Mouse (Mus musculus): Measurements from ENCODE around the gene Ppm1h. TPM values are rescaled to one million over a fixed set of nuclear protein-coding genes. Genes with fewer than 3 reads are reported as not detected.
"Not testable (repeated sequence)": the region's sequence is repeated elsewhere in the genome, so short reads cannot be mapped to it uniquely, and the experiment has no call there.

Gene Ppm1h
- total RNA-seq, 2 experiments from 2014 or later, result 6.7 to 7.8 TPM

DNA sequence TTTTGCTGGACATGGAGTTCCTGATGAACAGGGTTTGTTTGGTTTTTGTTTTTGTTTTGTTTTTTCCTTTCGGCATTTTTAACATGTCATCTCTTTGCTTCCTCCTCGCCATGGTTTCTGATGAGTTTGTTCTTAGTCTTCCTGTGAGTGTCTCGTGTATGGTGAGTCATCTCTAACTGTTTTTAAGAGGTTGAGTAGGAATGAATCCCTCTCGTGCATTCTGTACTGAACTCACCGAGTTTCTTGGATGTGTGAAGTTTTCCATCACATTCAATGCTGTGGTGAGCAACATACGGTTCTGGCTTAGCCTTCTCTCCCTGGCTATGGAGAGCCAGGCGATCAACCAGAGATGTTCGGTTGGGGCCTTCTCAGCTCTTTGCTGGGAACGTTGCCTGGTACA, 275.0 kb downstream of the Ppm1h start:
- intact Hi-C loops (cut with DNase I), result no loop called here
- no peak for DNase-seq

DNA sequence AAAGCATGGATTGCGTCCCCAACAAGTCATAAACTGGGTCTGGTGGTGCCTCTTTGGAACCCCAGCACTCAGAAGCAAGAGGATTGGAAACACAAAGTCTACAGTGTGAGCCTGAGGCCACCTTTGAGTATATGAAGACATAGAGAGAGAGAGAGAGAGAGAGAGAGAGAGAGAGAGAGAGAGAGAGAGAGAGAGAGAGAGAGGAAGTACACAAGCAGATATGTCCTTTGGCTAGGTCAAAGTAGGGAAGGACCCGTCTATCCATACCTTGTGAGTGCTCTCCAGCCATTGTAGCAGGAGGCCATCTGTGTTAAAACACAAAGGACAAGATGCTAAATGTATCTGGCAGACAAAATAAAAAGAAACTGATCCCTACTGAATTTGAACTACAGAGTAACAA, 279.4 kb downstream of the Ppm1h start:
- DNase-seq, result no peak
- intact Hi-C loops (cut with DNase I), result no loop called here

DNA sequence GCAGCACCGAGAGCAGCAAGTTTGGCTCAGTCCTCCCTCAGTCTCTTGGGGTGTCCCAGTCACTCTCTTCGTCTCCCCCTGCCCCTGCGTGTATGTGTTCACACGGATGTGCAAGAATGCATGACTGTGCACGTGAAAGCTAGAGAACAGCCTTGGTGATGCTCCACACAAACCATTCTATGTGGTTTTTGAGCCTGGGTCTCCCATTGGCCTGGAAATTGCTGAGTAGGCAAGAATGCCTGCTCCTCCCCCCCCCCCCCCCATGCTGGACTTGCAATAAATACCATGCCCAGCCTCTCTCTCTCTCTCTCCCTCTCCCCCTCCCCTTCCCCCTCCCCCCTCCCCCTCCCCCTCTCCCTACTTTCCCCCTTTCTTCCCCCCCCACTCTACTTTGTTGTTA, 280.1 kb downstream of the Ppm1h start:
- intact Hi-C loops (cut with DNase I), result no loop called here
- DNase-seq, result no peak

DNA sequence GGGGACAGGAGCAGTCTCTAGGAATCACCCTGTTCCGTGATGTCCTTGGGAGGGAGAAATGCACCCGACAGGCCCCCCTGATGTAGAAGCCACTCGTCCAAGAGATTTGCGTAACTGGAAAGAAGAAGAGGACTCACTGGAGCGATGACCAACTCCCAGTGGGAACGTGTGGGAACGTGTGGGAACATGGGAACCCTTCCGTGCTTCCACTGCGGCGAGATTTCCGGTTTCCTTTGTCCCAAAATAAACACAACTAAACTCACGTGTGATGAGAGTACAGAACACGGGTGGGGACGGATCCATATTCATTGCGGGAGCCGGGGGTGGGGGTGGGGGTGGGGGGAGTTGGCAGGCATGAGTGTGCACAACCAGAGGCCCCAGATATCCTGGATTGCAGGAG, 281.7 kb downstream of the Ppm1h start:
- peak; percentile 16 to 26 for DNase-seq
- intact Hi-C loops (cut with DNase I), result no loop called here

DNA sequence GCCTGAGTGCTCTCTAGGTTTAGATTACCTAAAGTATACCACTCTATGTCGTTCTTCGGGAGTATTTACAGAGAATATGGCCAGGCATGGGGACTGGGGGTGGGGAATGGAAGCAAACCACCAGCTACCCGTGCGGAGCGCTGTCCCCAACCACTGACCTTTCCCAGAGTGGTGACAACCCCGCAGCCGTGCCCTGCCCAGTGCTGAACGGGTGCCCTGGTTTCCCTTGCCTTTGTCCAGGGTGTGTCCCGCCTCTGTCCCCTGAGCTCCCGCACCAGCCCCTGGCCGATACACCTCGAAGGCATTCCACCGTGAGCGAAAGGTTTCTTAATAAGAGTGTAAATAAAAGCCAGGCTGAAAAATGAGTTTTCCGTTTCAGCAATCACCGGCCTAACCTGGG, 282.2 kb downstream of the Ppm1h start:
- DNase-seq, result no peak
- intact Hi-C loops (cut with DNase I), result no loop called here

DNA sequence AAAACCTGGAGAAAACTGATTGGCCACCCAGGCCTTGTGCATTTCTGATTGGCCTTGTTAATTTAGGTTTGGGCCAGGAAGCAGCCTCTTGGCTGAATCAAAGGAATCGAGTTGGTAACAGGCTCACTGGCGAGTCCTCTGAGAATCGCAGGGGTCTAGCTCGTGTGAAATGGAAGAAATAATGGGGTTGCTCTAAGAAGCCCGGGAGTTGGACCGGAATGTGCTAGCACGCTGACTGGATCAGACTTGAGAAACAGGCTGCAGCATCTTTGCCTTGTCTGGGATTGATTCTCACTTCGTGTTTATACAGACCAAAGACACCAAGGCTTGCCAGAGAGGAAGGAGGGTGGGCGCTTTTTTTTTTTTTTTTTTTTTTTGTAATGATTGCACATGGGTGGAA, 282.9 kb downstream of the Ppm1h start:
- no peak for DNase-seq
- intact Hi-C loops (cut with DNase I), result no loop called here

DNA sequence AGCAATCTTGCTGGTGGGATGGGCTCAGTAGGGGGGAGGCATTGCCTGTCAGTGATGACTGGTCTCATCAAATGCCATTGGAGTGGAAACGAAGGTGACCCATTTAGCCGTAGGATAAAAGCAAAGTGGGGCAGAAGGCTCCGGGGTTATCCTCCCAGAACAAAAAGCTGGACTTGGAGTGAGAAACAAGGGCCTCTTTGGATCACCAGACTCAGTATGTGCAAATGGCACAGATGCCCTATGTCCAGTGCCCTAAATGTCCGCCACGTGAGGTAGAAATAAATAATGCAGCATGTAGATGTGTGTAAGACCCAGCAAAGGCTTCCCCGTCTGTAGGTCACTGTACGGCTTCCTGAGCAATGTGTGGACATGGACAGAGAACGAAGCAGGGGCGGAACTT, 284.1 kb downstream of the Ppm1h start:
- intact Hi-C loops (cut with DNase I), result no loop called here
- DNase-seq, result no peak

DNA sequence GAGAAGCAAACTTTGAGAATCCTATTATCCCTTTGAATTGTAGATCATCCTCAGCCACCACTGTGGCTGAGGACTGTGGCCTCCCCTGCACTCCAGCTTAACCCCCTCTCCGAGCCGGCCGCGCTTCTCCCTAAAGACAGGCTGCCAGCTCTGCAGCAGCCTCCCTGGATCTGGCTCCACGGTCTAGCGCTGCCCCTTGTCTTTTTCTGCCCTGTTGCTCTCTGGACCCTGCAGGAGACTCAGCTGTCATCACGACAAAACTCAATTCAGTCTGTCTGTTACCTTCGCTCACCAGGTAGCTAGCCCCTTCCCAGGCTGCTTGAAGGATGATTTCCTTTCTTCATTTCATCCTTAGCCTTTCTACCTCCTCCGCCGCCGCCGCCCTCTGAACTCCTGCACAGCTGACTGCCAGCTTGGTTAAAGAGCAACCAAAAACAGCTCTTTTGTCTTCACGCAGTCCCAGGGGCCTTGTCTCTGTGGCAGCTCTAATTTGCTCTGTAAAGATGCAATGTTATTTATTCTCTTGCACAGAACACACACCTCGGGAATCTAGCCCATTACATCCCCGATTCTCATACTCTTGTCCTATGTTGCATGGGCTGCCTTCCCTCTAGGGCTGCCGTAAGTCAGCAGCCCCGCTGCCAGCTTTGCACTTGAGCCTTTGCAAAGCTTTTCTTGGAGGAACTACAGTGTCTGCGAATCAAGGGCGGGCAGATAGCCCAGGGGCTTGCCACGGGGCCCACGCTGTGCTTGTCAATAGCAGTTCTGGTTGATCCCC, 285.1 kb downstream of the Ppm1h start:
- no peak for DNase-seq
- intact Hi-C loops (cut with DNase I), result no loop called here

DNA sequence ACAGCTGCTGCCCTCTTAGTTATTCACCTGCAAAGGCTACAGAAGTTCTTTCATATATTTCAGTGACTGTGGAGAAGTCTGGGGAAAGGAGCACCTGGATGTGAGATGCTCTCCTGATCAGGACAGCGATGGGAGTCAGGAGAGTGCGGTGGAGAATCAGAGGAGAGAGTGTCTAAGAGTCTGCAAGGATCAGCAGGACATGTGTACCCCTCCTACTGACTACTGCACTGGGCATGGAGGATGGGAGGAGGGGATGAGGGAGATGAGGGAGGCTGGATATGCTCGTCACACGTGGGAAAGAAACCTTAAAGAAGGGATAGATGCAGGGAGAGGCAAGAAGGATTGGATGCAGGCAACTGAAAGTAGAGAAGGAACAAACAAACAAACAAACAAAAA, 285.7 kb downstream of the Ppm1h start:
- intact Hi-C loops (cut with DNase I), result no loop called here
- DNase-seq, result no peak

DNA sequence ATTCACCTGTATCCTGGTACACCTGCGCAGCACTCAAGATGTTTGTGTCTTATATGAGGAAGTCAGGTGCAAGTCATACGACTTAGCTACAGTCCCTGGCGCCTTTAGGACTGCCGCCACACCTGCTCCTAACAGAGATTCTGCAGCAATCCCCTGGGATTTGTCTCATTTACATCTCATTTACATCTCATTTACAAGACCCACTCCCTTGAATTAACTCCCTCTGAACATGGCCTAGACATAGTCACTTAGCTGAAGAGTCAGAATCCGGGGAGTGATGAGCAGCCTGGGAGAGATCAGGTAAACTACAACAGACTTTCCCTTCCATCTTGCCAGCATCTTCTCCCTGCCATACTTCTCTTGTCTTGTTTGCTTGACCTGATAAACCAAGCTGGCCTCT, 287.1 kb downstream of the Ppm1h start:
- not testable (repeated sequence) for DNase-seq
- intact Hi-C loops (cut with DNase I), result loop anchor here (2.0 kb wide), 1 partner anchor 19 kb away; no protein-coding TSS in a partner anchor

DNA sequence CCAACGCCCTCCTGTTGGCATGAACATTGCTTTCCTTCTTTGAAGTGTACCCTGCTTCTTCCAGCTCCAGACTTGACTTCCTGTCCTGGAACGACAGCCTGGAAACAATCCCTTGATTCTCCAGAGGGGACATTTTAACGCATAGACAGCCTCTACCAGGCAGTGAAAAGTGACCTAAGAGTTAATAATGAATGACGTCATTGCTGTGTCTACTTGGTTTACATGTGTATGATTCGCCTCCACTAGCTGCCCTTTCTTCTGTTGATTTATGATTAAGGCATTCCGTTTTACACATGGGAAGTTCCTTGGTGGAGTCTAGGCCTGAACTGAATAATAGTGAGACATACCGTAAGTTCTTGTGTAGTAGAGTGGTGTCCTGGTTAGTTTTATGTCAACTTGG, 287.9 kb downstream of the Ppm1h start:
- DNase-seq, result no peak
- intact Hi-C loops (cut with DNase I), result loop anchor here (2.0 kb wide), 1 partner anchor 18 kb away; no protein-coding TSS in a partner anchor

DNA sequence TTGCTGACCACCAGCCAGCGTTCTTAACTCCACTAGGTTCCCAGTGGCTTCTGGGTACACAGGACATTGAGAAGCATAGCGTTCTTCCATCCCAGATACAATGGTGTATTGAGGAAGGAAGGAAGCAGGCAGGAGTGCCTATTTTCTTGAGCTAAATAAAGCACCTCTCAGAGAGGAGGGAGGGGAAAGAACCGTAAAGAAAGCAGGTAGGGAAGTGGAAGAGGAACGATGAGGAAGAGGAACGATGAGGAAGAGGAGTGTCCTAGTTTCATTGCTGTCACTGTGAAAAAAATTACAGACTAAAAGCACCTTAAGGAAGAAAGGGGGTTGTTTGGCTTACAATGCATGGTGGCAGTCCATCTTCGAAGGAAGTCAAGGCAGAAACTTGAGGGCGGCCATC, 291.6 kb downstream of the Ppm1h start:
- DNase-seq, result no peak
- intact Hi-C loops (cut with DNase I), result no loop called here

DNA sequence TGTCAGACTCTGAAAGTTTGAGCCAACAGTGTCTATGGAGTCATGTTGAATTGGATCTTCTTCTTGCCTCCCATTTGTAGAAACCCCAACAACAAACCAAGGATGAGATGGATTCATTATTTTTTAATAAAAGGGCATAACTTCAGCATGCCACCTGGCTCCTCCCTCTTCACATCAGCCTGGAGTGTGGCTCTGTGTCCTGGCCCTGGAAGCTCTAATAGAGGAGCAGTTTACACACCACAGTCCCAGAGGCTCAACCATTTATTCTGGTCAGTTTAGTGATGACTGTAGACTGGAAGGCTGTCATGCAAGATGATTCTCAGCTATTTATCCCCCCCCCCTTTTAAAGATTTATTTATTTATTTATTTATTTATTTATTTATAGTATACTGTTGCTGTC, 294.7 kb downstream of the Ppm1h start:
- no peak for DNase-seq
- intact Hi-C loops (cut with DNase I), result no loop called here

DNA sequence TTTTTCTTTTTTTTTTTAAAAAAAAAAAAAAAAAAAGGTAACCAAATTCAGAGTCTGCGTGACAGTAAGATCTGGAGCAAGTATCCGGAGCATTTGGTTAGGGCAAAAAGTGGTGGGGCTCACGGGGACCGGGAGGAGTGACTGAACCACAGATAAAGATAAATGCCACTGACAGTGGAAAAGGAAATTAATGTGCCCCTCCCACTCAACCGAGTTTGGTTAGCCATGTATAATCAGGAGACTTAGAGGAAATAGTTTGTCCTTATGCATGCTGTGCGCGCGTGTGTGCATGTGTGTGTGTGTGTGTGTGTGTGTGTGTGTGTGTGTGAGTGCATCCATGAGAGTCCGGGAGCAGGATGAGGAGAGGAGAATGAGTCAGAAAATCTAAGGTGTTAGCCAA, 297.5 kb downstream of the Ppm1h start:
- intact Hi-C loops (cut with DNase I), result no loop called here
- DNase-seq, result no peak

DNA sequence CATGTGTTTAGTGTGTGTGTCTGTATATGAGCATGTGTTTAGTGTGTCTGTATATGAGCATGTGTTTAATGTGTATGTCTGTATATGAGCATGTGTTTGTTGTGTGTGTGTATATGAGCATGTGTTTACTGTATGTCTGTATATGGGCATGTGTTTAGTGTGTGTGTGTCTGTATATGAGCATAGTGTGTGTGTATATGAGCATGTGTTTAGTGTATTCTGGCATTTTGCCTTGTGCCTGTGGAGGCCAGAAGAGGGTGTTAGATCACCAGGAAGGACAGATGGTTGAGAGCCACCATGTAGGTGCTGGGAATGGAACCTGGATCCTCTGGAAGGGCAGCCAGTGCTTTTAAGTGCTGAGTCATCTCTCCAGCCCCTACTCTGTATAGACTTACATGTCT, 300.8 kb downstream of the Ppm1h start:
- intact Hi-C loops (cut with DNase I), result no loop called here
- DNase-seq, result no peak

DNA sequence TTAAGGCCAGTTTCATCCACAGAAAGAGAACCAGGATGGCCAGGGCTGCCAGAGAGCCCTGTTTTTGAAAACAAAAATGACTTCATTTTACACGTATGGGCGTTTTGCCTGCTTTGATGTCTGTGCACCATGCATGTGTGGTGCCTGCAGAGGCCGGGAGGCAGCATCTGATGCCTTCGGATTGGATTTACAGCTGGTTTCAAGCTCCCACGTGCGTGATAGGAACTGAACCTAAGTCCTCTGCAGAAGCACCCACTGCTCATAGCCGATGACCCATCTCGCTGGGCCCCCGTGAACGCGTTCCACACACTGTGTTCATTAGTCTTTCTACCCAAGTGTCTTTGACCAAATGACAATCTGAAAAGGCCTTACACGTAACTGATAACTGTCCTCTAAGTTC, 301.6 kb downstream of the Ppm1h start:
- intact Hi-C loops (cut with DNase I), result no loop called here
- DNase-seq, result no peak

DNA sequence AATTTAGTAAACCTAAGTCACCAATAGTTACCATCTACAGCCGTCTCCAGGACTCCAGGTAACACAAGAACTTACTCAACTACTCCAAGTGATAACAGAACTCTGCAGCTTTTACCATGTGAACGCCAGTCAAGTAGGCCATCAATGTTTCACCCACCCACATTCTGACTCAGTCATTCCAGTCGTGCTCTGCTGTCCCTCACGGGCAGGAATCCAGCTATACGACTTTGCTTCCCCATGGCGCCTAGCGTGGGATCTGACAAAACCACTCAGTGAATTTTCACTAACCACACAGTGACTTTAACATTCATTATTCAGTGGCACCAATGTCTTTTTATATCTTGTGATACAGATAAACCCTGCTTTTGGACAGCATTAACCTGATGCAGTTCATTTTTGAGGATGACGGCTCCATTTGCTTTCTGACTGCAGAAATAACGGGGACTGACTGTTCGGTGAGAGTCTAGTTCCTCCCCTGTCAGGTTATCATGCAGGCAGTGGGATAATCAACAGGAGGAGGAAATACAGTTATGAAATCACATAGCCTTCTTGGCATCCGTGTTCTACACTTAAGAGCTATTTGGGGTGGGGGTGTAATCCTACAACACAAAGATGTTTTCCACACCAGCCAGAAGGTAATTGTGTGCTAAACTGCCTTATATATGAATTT, 304.5 kb downstream of the Ppm1h start:
- DNase-seq, result no peak

DNA sequence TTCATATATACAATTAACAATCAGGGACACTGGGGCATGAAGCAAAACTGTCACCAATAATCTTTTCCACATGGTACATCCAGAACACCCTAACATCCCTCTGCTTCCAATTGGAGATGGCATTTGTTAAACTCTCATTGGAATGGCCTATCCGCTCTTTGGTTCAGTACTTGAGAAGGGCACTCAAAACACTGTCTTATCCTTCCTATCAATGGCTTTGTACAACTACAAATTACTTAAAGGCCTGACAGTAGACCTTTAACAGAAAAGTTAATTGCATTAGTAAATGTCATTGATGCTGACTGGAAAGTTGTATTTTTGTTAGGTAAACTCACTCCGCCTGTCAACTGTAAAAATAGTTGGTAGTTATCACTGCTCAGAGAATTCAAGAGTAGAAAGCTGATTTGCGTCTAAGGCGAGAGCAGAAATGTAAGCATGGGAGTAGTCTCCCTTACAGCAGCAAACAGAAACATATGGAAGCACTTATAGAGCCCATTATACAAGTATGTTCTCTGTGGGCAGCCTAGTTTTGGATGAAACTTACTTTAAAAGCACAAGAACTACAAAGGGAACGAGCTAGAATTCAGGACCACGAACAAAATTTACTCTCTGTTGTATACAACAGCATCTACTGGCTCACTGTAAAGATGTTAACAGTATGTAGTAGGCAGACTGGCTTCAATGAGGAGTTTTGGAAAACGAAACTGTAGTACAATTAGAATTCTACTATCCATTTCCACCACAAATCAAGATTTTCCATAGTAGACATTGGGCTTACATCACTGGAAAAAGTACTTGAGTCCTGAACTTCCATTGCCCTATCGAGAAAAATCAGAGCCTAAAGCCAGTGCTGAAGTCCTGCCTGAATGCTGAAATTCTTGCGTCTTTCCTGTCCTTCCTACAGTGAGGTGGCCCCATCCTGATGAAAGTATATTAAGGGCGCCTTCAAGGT, 305.3 kb downstream of the Ppm1h start:
- no peak for DNase-seq
- intact Hi-C loops (cut with DNase I), result loop anchor here (2.0 kb wide), 3 partner anchors 17 to 89 kb away; no protein-coding TSS in a partner anchor

More for the DNA sequence above, 304.5 kb downstream of the Ppm1h start:
- intact Hi-C loops (cut with DNase I), result no loop called here

DNA sequence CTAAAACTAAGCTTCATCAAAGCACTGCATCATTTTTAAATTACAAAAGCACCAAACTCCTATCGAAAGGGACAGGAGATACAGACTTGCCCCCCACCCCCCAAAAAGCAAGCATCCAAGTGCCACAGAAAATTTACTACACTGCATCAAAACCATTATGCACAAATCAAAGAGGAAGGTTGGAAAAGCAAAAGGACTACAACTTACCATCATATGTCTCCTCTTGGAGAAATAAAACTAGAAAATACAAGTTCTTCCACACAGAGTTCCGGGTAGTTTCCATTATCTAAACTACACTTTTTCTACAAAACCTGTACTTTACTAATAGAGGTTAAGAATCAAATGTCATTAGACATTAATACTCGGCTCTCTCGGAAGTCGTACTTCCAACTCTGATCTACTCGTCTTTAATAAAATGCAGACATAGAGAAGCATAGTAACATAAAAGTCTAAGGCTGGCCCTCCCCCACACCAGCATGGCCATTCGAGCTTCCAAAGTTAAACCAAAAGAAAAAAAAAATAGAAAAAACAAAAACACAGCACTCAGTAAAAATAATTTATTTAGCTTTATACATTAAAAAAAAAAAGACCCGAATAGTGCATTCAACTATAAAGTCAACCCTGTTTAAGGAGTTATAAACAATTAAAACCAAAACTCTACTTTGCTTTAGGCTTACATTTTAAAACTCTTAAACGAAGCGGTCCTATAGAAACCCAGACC, 306.1 kb downstream of the Ppm1h start:
- intact Hi-C loops (cut with DNase I), result loop anchor here (2.0 kb wide), 3 partner anchors 18 to 90 kb away; no protein-coding TSS in a partner anchor
- DNase-seq, result no peak

DNA sequence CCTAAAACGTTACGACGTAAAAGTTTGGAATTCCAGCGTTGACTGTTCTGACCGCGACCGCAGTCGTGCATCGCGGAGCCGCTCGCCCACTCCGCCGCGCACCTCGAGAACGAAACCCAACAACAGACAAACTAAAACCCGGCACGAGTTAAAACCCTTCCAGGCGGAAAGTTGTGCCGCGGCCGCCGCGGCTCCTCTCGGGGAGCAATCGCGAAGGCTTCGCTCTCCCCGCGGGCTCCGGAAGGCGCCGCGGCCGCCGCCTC, 306.6 kb downstream of the Ppm1h start:
- intact Hi-C loops (cut with DNase I), result loop anchor here (2.0 kb wide), 3 partner anchors 18 to 90 kb away; no protein-coding TSS in a partner anchor
- peak in 1 of 2 experiments; percentile 57 for DNase-seq
